Mouse (Mus musculus) stomach, embryonic 14.5 days (tissue): ENCODE results near the gene Csrp1. TPM values are rescaled to one million over a fixed set of nuclear protein-coding genes. Genes with fewer than 3 reads are reported as not detected.

Source experiments
- ATAC-seq: fragments of 200-750 bp; cut with Nextera tagmentation; 2 replicates; pipeline ENCODE4 v1.8.0; 2017; ENCODE audit warnings: low read depth, moderate TSS enrichment; ENCODE audit not compliant: insufficient number of reproducible peaks, insufficient read depth, low FRiP score
- H3K27ac ChIP-seq: fragments of 300-500 bp; sonication (generic); 2 replicates; pipeline ENCODE4 v1.5.1; 2014; ENCODE audit warnings: mild to moderate bottlenecking, low read length, moderate library complexity, mixed read lengths
- H3K27me3 ChIP-seq: fragments of 300-500 bp; sonication (generic); 2 replicates; pipeline ENCODE4 v1.6.1; 2014; ENCODE audit warnings: low read length, control low read depth, mixed read lengths; ENCODE audit not compliant: control insufficient read depth, insufficient read depth
- H3K36me3 ChIP-seq: fragments of 300-500 bp; sonication (generic); 2 replicates; pipeline ENCODE4 v1.6.1; 2014; ENCODE audit warnings: mild to moderate bottlenecking, control low read depth, low read length, moderate library complexity, mixed read lengths; ENCODE audit not compliant: control insufficient read depth, insufficient read depth
- H3K4me1 ChIP-seq: fragments of 300-500 bp; sonication (generic); 2 replicates; pipeline ENCODE4 v1.6.1; 2014; ENCODE audit warnings: low read length, control low read depth, mixed read lengths; ENCODE audit not compliant: control insufficient read depth, insufficient read depth
- H3K4me2 ChIP-seq: fragments of 300-500 bp; sonication (generic); replicated peaks from 2 replicates; pipeline ENCODE4 v1.6.1; 2014; ENCODE audit warnings: low read depth, low read length, control low read depth
- H3K4me3 ChIP-seq: fragments of 300-500 bp; sonication (generic); 2 replicates; pipeline ENCODE4 v1.5.1; 2014; ENCODE audit warnings: low read depth, low read length, control low read depth
- H3K9ac ChIP-seq: fragments of 300-500 bp; sonication (generic); replicated peaks from 2 replicates; pipeline ENCODE4 v1.6.1; 2014; ENCODE audit warnings: low read depth, mild to moderate bottlenecking, control low read depth, low read length, moderate library complexity, mixed read lengths
- H3K9me3 ChIP-seq: fragments of 300-500 bp; sonication (generic); 2 replicates; pipeline ENCODE4 v1.6.1; 2016; ENCODE audit warnings: low read depth, low read length, control low read depth; ENCODE audit not compliant: control insufficient read depth
- whole genome bisulfite sequencing: fragments of 180-500 bp; shearing (Covaris S2); extraction: QIAGEN DNeasy Blood & Tissue Kit; methylation state at CpG from one replicate; pipeline ENCODE4 v1.1.7; 2014; 5-methylcytosine and 5-hydroxymethylcytosine counted together
- polyA plus RNA-seq: library from polyadenylated mRNA; unstranded; fragments of >200 nt; fragmentation: Nextera tagmentation; extraction: Ambion mirVana; gene quantifications from 2 replicates; pipeline ENCODE4 v1.2.1, GENCODE M21; 2014

Csrp1 gene
- polyA plus RNA-seq: 232 and 265 TPM in 2 replicates

DNA sequence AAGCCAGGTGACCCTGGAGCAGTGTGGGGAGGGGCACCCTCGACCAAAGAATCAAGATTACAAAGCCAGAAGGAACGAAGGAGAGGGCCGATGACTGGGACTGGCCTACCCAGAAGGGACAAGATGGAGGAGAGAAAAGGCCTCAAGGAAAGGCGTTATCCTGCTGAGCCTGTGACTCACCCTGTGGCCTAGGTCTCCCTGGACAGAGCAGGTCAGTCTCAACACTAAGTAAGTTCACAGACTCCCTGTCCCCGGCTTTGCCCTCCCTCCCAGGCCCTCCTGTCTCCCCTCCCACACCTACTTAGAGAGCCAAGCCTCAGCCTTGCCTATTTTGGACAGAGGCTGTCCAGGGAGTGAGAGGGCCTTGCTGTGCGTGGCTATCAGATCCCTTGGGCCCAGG, at the start of gene Csrp1:
Gene Csrp1, plus strand, starts transcription at position 79 of the 400 bp plus-strand sequence.
- Histone ChIP-seq H3K4me2 (no peak within 1 kb of the TSS), H3K4me1 (no peaks in the 10 kb centered on the region), H3K9me3 (no peaks in the 10 kb centered on the region), H3K27me3 (no peaks in the 10 kb centered on the region), H3K9ac (no peak within 1 kb of the TSS), H3K36me3 (no peaks in the 10 kb centered on the region), H3K4me3 (no peak within 1 kb of the TSS), H3K27ac (no peak within 1 kb of the TSS)
- WGBS: 65% methylated on average over 6 of the region's 6 CpGs
- ATAC-seq: no peak

DNA sequence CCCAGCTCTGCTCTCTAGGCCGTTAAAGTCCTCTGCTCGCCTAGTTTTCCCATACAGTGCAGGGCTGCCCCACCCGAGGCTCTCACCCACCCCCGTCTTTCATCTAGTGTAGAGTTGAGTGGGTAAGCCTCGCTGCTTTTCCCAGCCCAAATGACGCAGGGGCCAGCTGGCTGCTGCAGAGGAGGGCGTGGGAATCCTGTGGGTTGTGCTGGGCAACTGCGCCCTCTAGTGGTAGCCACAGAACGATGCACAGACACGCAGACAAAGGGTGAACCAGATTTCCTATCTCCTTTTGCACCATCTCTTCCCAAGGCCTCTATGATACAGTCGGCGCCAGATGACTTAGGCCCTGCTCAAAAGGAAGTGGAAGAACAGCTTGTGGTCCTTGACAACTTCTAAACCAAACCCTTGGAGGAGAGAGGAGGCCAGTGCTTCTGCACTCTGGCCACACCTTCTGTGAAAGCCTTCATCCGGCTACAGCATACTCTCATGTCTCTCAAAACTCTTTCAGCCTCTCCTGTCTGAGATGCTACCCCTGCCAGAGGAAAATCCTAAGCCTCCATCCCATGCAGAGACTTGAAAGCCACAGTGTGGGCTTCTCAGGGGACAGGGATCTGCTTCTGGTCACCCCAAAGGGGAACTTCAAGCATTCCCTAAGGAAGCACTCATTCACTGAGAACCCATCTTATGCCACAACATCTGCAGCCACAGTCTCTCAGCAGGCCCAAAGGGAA, 49.3 kb upstream of the Csrp1 start:
- Histone ChIP-seq H3K27me3 (no peaks in the 10 kb centered on the region), H3K4me2 (peak overlapping the region; percentile 13; the same call in 1 of the 2 replicates), H3K36me3 (no peaks in the 10 kb centered on the region), H3K9me3 (no peaks in the 10 kb centered on the region), H3K4me3 (no peak overlapping the region), H3K9ac (no peak overlapping the region), H3K27ac (no peak overlapping the region), H3K4me1 (peaks cover 14% of the 10 kb centered on the region)
- peak; percentile 72 for ATAC-seq
- WGBS: 9% methylated on average over 13 of the region's 13 CpGs

DNA sequence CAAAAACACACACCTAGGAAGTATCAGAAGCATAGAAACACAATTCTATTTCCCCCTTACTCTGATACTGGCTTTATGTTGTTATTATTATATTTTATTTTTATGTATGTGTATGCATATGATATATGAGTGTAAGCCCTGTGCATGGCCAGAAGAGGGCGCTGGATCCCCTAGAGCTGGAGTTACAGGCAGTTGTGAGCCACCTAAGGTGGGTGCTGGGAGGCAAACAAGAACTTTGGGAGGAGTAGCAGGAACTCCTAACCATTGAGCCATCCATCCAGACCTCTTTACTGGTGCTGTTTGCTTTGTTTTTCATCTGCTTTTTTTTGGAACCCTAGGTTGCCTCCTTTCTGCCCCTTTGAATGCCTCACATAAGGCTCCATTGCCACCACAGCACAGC, 48.5 kb upstream of the Csrp1 start:
- H3K36me3 ChIP-seq: no peaks in the 10 kb centered on the region
- no peak overlapping the region for H3K9ac ChIP-seq
- no peak for ATAC-seq
- no peaks in the 10 kb centered on the region for H3K27me3 ChIP-seq
- H3K4me2 ChIP-seq: no peak overlapping the region
- H3K9me3 ChIP-seq: no peaks in the 10 kb centered on the region
- H3K27ac ChIP-seq: no peak overlapping the region
- 44% methylated on average over 1 of the region's 1 CpGs for whole genome bisulfite sequencing
- H3K4me3 ChIP-seq: no peak overlapping the region
- H3K4me1 ChIP-seq: peaks cover 14% of the 10 kb centered on the region

DNA sequence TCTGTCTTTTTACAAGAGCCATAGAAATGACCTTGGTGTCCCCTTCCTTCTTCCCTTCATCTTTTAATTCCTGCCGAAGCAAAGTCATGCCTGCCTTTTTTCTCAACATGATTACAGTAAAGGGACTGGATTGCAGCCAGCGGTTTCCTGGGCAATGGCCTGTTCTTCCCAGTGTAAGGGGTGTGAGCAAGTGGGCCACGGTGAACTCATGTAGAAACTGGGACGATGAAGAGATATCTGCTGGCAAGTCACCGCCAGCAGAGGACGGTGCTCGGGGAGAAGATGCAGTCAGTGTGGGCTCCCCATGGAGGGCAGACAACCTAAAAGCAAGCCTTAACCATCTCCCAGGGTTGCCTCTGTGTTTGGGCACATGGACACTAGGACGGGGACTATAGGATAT, 47.9 kb upstream of the Csrp1 start:
- ATAC-seq: no peak
- whole genome bisulfite sequencing: 72% methylated on average over 8 of the region's 8 CpGs
- Histone ChIP-seq H3K4me3 (no peak overlapping the region), H3K4me2 (no peak overlapping the region), H3K27ac (no peak overlapping the region; the same call in 1 of the 2 replicates), H3K4me1 (peaks cover 14% of the 10 kb centered on the region), H3K9me3 (no peaks in the 10 kb centered on the region), H3K36me3 (no peaks in the 10 kb centered on the region), H3K9ac (no peak overlapping the region), H3K27me3 (no peaks in the 10 kb centered on the region)

DNA sequence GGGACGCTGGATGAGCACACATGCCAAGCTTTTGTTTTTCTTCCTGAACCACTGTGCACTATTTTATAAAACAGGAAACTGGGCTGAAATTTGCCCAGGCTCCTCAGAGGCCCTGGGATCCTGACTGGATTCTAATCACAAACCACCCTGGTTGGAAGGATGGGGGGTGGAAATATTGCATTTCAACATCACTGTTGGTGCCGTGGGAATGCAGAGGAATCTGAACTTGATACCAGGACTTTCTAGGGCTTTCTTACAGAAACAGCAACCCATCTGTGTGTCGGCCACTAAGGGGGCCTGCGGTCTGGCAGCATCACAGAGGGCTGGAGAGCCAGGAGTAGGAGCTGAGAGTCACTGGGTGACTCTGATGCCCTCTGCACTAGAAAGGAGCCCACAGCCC, 47.5 kb upstream of the Csrp1 start:
- H3K4me1 ChIP-seq: peaks cover 14% of the 10 kb centered on the region
- no peak overlapping the region for H3K9ac ChIP-seq

DNA sequence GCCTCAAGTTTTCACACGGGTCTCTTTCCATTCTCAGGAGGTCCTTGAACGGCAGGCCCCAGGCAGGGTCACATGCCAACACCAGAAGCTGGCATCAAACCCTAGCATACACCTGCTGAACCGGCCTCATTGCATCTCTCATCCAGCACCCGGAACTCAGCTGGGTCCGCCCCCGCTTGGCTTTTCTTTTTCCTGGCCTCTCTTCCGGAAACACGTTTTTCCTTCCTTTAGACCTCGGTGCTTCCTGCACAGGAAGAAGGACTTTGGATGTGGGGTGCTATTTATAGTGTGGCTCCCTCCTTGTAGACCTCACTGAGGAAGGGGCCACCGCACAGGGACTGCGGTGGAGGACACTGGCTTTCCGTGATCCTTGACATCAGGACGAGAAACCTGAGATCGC, 46.4 kb upstream of the Csrp1 start:
- H3K9ac ChIP-seq: no peak overlapping the region
- H3K27ac ChIP-seq: no peak overlapping the region
- H3K4me1 ChIP-seq: peaks cover 14% of the 10 kb centered on the region
- H3K4me3 ChIP-seq: no peak overlapping the region
- WGBS: 72% methylated on average over 14 of the region's 14 CpGs
- no peak for ATAC-seq
- no peaks in the 10 kb centered on the region for H3K27me3 ChIP-seq
- no peak overlapping the region for H3K4me2 ChIP-seq
- H3K9me3 ChIP-seq: no peaks in the 10 kb centered on the region
- H3K36me3 ChIP-seq: no peaks in the 10 kb centered on the region

More for the DNA sequence above, 47.5 kb upstream of the Csrp1 start:
- 75% methylated on average over 4 of the region's 4 CpGs for WGBS
- no peak overlapping the region for H3K4me3 ChIP-seq
- no peaks in the 10 kb centered on the region for H3K36me3 ChIP-seq
- H3K27me3 ChIP-seq: no peaks in the 10 kb centered on the region
- no peak overlapping the region for H3K4me2 ChIP-seq
- no peak for ATAC-seq
- H3K9me3 ChIP-seq: no peaks in the 10 kb centered on the region
- peak overlapping the region; percentile 18; the same call in 1 of the 2 replicates for H3K27ac ChIP-seq

DNA sequence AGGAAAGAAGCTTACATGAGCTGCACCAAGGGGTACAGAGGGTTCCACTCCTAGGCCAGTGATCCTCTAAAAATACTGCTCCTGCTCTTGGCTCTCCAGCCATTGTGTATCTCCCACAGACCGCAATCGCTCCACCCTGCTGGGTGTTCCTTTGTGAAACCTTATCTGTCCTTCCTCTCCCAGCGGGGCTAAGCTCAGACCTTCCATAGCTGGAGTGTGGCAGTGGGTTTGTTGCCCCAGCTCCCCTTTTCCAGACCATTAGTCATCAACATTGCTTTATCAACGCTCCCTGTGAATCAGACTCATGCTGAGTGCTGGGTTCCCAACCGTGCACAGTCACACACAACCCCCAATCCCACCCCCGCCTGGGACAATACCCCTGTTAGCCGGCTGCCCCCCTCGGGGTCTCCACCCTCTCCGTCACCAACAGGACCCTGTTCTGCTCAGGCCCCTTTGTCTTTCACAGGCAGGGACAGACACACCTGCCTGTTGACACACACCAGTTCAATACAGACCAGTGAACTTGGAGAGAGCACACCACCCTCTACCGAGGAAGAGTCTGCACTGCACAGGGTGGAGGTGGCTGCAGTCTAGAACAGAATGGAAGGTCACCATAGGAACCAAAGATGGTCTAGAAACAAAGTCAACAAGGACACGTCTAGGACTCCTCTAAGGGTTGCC, 44.3 kb upstream of the Csrp1 start:
- 49% methylated on average over 11 of the region's 11 CpGs for WGBS
- 0 out of 2 replicates have a peak, but pooled peaks have one; percentile 37 for ATAC-seq
- H3K4me2 ChIP-seq: no peak overlapping the region
- H3K9me3 ChIP-seq: no peaks in the 10 kb centered on the region
- H3K27me3 ChIP-seq: no peaks in the 10 kb centered on the region
- H3K4me1 ChIP-seq: no peaks in the 10 kb centered on the region
- no peaks in the 10 kb centered on the region for H3K36me3 ChIP-seq
- no peak overlapping the region for H3K27ac ChIP-seq
- H3K9ac ChIP-seq: no peak overlapping the region
- no peak overlapping the region for H3K4me3 ChIP-seq

DNA sequence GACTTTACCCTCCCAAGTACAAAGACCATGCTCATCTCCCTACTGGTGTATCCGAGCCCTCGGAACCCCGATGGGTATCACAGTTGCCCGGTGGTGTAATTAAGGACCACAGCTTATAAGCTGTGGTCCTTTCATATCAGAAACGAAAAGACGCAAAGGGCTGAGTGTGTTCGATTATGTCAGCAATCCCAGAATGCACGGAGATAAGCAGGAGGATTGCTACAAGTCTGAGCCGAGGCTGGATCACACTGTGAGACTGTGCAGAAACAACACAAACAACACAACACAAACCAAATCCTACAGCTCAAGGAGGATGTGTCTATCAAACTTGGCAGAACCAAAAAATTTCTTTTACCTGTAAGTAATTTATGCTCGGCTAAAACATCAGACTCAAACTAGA, 43.6 kb upstream of the Csrp1 start:
- H3K4me1 ChIP-seq: no peaks in the 10 kb centered on the region
- no peak overlapping the region for H3K9ac ChIP-seq
- H3K27me3 ChIP-seq: no peaks in the 10 kb centered on the region
- no peak for ATAC-seq
- H3K4me2 ChIP-seq: no peak overlapping the region
- H3K4me3 ChIP-seq: no peak overlapping the region
- H3K27ac ChIP-seq: no peak overlapping the region
- 88% methylated on average over 10 of the region's 10 CpGs for WGBS
- H3K36me3 ChIP-seq: no peaks in the 10 kb centered on the region
- no peaks in the 10 kb centered on the region for H3K9me3 ChIP-seq
